Mouse (Mus musculus) embryonic facial prominence, embryonic 13.5 days (tissue): ENCODE data around the gene Med21. TPM values are rescaled to one million over a fixed set of nuclear protein-coding genes. Genes with fewer than 3 reads are reported as not detected.

ENCODE experiments used
- ATAC-seq: fragments of 200-750 bp; cut with Nextera tagmentation; 2 replicates; pipeline ENCODE4 v1.8.0; 2017; ENCODE audit warnings: low read depth; ENCODE audit not compliant: insufficient number of reproducible peaks, insufficient read depth, low FRiP score, low TSS enrichment
- H3K27ac ChIP-seq: fragments of 300-500 bp; sonication (generic); 2 replicates; pipeline ENCODE4 v1.5.1; 2015; ENCODE audit warnings: moderate library complexity, mild to moderate bottlenecking, inconsistent platforms
- H3K27me3 ChIP-seq: fragments of 300-500 bp; sonication (generic); 2 replicates; pipeline ENCODE4 v1.6.1; 2015; ENCODE audit warnings: mild to moderate bottlenecking, inconsistent platforms
- H3K36me3 ChIP-seq: fragments of 300-500 bp; sonication (generic); 2 replicates; pipeline ENCODE4 v1.6.1; 2015; ENCODE audit warnings: mild to moderate bottlenecking, inconsistent platforms
- H3K4me1 ChIP-seq: fragments of 300-500 bp; sonication (generic); 2 replicates; pipeline ENCODE4 v1.6.1; 2015; ENCODE audit warnings: inconsistent platforms
- H3K4me2 ChIP-seq: fragments of 300-500 bp; sonication (generic); 2 replicates; pipeline ENCODE4 v1.6.1; 2015; ENCODE audit warnings: moderate library complexity, mild to moderate bottlenecking, inconsistent platforms
- H3K4me3 ChIP-seq: fragments of 300-500 bp; sonication (generic); 2 replicates; pipeline ENCODE4 v1.5.1; 2015; ENCODE audit warnings: mild to moderate bottlenecking, inconsistent platforms
- H3K9ac ChIP-seq: fragments of 300-500 bp; sonication (generic); 2 replicates; pipeline ENCODE4 v1.6.1; 2015; ENCODE audit warnings: mild to moderate bottlenecking, inconsistent platforms
- H3K9me3 ChIP-seq: fragments of 300-500 bp; sonication (generic); 2 replicates; pipeline ENCODE4 v1.6.1; 2016; ENCODE audit warnings: inconsistent platforms
- WGBS: fragments of 180-500 bp; shearing (Covaris S2); methylation state at CpG from one replicate; pipeline ENCODE4 v1.1.7; 2015; ENCODE audit warnings: mixed read lengths; 5-methylcytosine and 5-hydroxymethylcytosine counted together
- polyA plus RNA-seq: library from polyadenylated mRNA; unstranded; fragments of >200 nt; fragmentation: Nextera tagmentation; extraction: Ambion mirVana; gene quantifications from 2 replicates; pipeline ENCODE4 v1.2.1, GENCODE M21; 2015

Gene Med21
- polyA plus RNA-seq, 1 experiment from 2014 or later = 139 TPM

GRCm38 (mm10) chr6:146629781-146630756, 12.3 kb upstream of the Med21 start:
- H3K27ac ChIP-seq = no peak overlapping the region
- H3K9me3 ChIP-seq = no peaks in the 10 kb centered on the region
- H3K4me2 ChIP-seq = no peak overlapping the region
- no peaks in the 10 kb centered on the region for H3K27me3 ChIP-seq
- peaks cover 3% of the 10 kb centered on the region; the same call in 1 of the 2 replicates for H3K36me3 ChIP-seq
- no peak overlapping the region for H3K4me3 ChIP-seq
- no peak for ATAC-seq
- H3K9ac ChIP-seq = no peak overlapping the region
- peaks cover 14% of the 10 kb centered on the region for H3K4me1 ChIP-seq
- 81% methylated on average over 9 of the region's 9 CpGs for WGBS

GRCm38 (mm10) chr6:146630961-146631360, 11.4 kb upstream of the Med21 start:
- Histone ChIP-seq H3K9me3 (no peaks in the 10 kb centered on the region), H3K9ac (no peak overlapping the region), H3K36me3 (no peaks in the 10 kb centered on the region), H3K27me3 (no peaks in the 10 kb centered on the region), H3K4me1 (peaks cover 14% of the 10 kb centered on the region), H3K4me2 (no peak overlapping the region), H3K27ac (no peak overlapping the region), H3K4me3 (no peak overlapping the region)
- WGBS = 84% methylated on average over 4 of the region's 4 CpGs
- ATAC-seq = no peak

GRCm38 (mm10) chr6:146631847-146632246, 10.5 kb upstream of the Med21 start:
- H3K4me1 ChIP-seq = peaks cover 14% of the 10 kb centered on the region
- no peaks in the 10 kb centered on the region for H3K9me3 ChIP-seq
- H3K9ac ChIP-seq = no peak overlapping the region
- ATAC-seq = no peak
- H3K27me3 ChIP-seq = no peaks in the 10 kb centered on the region
- 72% methylated on average over 8 of the region's 8 CpGs for WGBS
- no peaks in the 10 kb centered on the region for H3K36me3 ChIP-seq
- no peak overlapping the region for H3K4me2 ChIP-seq
- H3K27ac ChIP-seq = no peak overlapping the region
- H3K4me3 ChIP-seq = no peak overlapping the region

GRCm38 (mm10) chr6:146632403-146632802, 9.9 kb upstream of the Med21 start:
- Histone ChIP-seq H3K9me3 (no peaks in the 10 kb centered on the region), H3K27me3 (no peaks in the 10 kb centered on the region), H3K36me3 (no peaks in the 10 kb centered on the region), H3K4me2 (no peak overlapping the region), H3K9ac (no peak overlapping the region), H3K27ac (no peak overlapping the region), H3K4me1 (peaks cover 14% of the 10 kb centered on the region), H3K4me3 (no peak overlapping the region)
- ATAC-seq = no peak
- 75% methylated on average over 9 of the region's 9 CpGs for WGBS

GRCm38 (mm10) chr6:146633097-146633496, 9.2 kb upstream of the Med21 start:
- H3K4me1 ChIP-seq = peaks cover 14% of the 10 kb centered on the region
- H3K4me3 ChIP-seq = peak overlapping the region; percentile 81
- ATAC-seq = no peak
- 51% methylated on average over 8 of the region's 8 CpGs for WGBS
- no peak overlapping the region for H3K27ac ChIP-seq
- no peaks in the 10 kb centered on the region for H3K36me3 ChIP-seq
- peak overlapping the region; percentile 70 for H3K4me2 ChIP-seq
- H3K9me3 ChIP-seq = no peaks in the 10 kb centered on the region
- no peaks in the 10 kb centered on the region for H3K27me3 ChIP-seq
- peak overlapping the region; percentile 91 for H3K9ac ChIP-seq

GRCm38 (mm10) chr6:146633629-146634014, 8.7 kb upstream of the Med21 start:
- Histone ChIP-seq H3K36me3 (no peaks in the 10 kb centered on the region), H3K4me2 (peak overlapping the region; percentile 70), H3K9ac (peak overlapping the region; percentile 91), H3K9me3 (no peaks in the 10 kb centered on the region), H3K27me3 (no peaks in the 10 kb centered on the region), H3K4me3 (peak overlapping the region; percentile 81), H3K27ac (peak overlapping the region; percentile 86; the same call in 1 of the 2 replicates), H3K4me1 (peaks cover 14% of the 10 kb centered on the region)
- WGBS = 9% methylated on average over 14 of the region's 14 CpGs
- no peak for ATAC-seq

GRCm38 (mm10) chr6:146634015-146634722, 8.2 kb upstream of the Med21 start:
- peak overlapping the region; percentile 81 for H3K4me3 ChIP-seq
- no peaks in the 10 kb centered on the region for H3K27me3 ChIP-seq
- H3K9me3 ChIP-seq = no peaks in the 10 kb centered on the region
- H3K9ac ChIP-seq = peak overlapping the region; percentile 91
- under 1% methylated on average over 82 of the region's 82 CpGs for WGBS
- peaks cover 14% of the 10 kb centered on the region for H3K4me1 ChIP-seq
- H3K36me3 ChIP-seq = no peaks in the 10 kb centered on the region
- peak; percentile 82 for ATAC-seq
- H3K4me2 ChIP-seq = peak overlapping the region; percentile 70
- H3K27ac ChIP-seq = peak overlapping the region; percentile 86

- H3K4me1 ChIP-seq = peaks cover 14% of the 10 kb centered on the region
- H3K4me3 ChIP-seq = peak overlapping the region; percentile 81
- H3K4me2 ChIP-seq = peak overlapping the region; percentile 70
- ATAC-seq = no peak
- H3K27me3 ChIP-seq = no peaks in the 10 kb centered on the region
- H3K9me3 ChIP-seq = no peaks in the 10 kb centered on the region
- 61% methylated on average over 4 of the region's 4 CpGs for WGBS
- no peaks in the 10 kb centered on the region for H3K36me3 ChIP-seq
- no peak overlapping the region for H3K27ac ChIP-seq
- H3K9ac ChIP-seq = no peak overlapping the region
These were observed 7.4 kb upstream of the Med21 start for GRCm38 (mm10) chr6:146634759-146635606.

GRCm38 (mm10) chr6:146636482-146636881, 5.9 kb upstream of the Med21 start:
- Histone ChIP-seq H3K27me3 (no peaks in the 10 kb centered on the region), H3K9ac (no peak overlapping the region), H3K4me1 (peaks cover 14% of the 10 kb centered on the region), H3K36me3 (no peaks in the 10 kb centered on the region), H3K27ac (no peak overlapping the region), H3K4me2 (no peak overlapping the region), H3K9me3 (no peaks in the 10 kb centered on the region), H3K4me3 (no peak overlapping the region)
- WGBS = 93% methylated on average over 5 of the region's 5 CpGs
- no peak for ATAC-seq

- H3K4me2 ChIP-seq = no peak overlapping the region
- H3K36me3 ChIP-seq = no peaks in the 10 kb centered on the region
- peaks cover 8% of the 10 kb centered on the region for H3K4me1 ChIP-seq
- H3K4me3 ChIP-seq = no peak overlapping the region
- H3K9ac ChIP-seq = no peak overlapping the region
- H3K27me3 ChIP-seq = no peaks in the 10 kb centered on the region
- WGBS = 88% methylated on average over 7 of the region's 7 CpGs
- no peak overlapping the region for H3K27ac ChIP-seq
- no peaks in the 10 kb centered on the region for H3K9me3 ChIP-seq
- no peak for ATAC-seq
These were observed 2.0 kb upstream of the Med21 start for GRCm38 (mm10) chr6:146640068-146640965.
